ENCODE assay signal across 11 mouse cellular contexts in genomic region chr7:64312811-64313210, GRCm38 (mm10).
"Had no signal": no experiment of that assay in that cellular context is flagged by ENCODE, and none has a peak within 500 bp of the region (broad histone marks: within the 10 kb centered on the region; RNA-seq: fewer than 3 reads in every experiment).

No protein-coding gene starts in this region.

- H3K4me3 ChIP-seq: hindbrain, embryonic 15.5 days; layer of hippocampus, adult 2 months; limb, embryonic 13.5 days; midbrain, embryonic 12.5 days had no signal

- H3K9ac ChIP-seq: hindbrain, embryonic 15.5 days; limb, embryonic 13.5 days; liver, embryonic 14.5 days; lung, embryonic 14.5 days; midbrain, embryonic 12.5 days had no signal

- H3K9me3 ChIP-seq: hindbrain, embryonic 15.5 days; limb, embryonic 13.5 days; midbrain, embryonic 12.5 days had no signal

- H3K27ac ChIP-seq: hindbrain, embryonic 15.5 days; layer of hippocampus, adult 2 months; limb, embryonic 13.5 days; liver, embryonic 14.5 days; macrophage; midbrain, embryonic 12.5 days had no signal

- H3K4me1 ChIP-seq: hindbrain, embryonic 15.5 days; limb, embryonic 13.5 days; midbrain, embryonic 12.5 days had no signal

- H3K27me3 ChIP-seq: hindbrain, embryonic 15.5 days; limb, embryonic 13.5 days; midbrain, embryonic 12.5 days had no signal

- DNase-seq: left cerebral cortex, postnatal 4 days; lung, embryonic 14.5 days; lung, postnatal 10 days; right cerebral cortex, postnatal 14 days; thymus, postnatal 4 days had no signal

- H3K4me2 ChIP-seq: hindbrain, embryonic 15.5 days; limb, embryonic 13.5 days; lung, embryonic 14.5 days; midbrain, embryonic 12.5 days had no signal
